Mouse (Mus musculus) hindbrain, postnatal 0 days (tissue): ENCODE measurements at regions not wholly inside any gene's neighbourhood (a gene's known extent, or its start where the extent isn't known, plus 50 kb on each side); places are given as distances from the start of the nearest gene placed in this dataset.

Experiments used
- ATAC-seq: fragments of 200-750 bp; cut with Nextera tagmentation; 2 replicates; pipeline ENCODE4 v1.8.0; 2017; ENCODE audit warnings: mild to moderate bottlenecking, moderate TSS enrichment, moderate library complexity
- DNase-seq: peaks from one replicate; pipeline ENCODE4 v3.0.0-alpha.2; 2015; ENCODE audit warnings: low spot score
- H3K27ac ChIP-seq: fragments of 300-500 bp; sonication (generic); 2 replicates; pipeline ENCODE4 v1.5.1; 2014; ENCODE audit warnings: mild to moderate bottlenecking
- H3K27me3 ChIP-seq: fragments of 300-500 bp; sonication (generic); 2 replicates; pipeline ENCODE4 v1.6.1; 2014; ENCODE audit warnings: low read length, mixed read lengths; ENCODE audit not compliant: insufficient read depth
- H3K36me3 ChIP-seq: fragments of 300-500 bp; sonication (generic); 2 replicates; pipeline ENCODE4 v1.6.1; 2014; ENCODE audit warnings: low read length, mixed read lengths; ENCODE audit not compliant: insufficient read depth
- H3K4me1 ChIP-seq: fragments of 300-500 bp; sonication (generic); 2 replicates; pipeline ENCODE4 v1.6.1; 2014; ENCODE audit warnings: antibody characterized with exemption, low read length, mixed read lengths; ENCODE audit not compliant: insufficient read depth
- H3K4me2 ChIP-seq: fragments of 300-500 bp; sonication (generic); 2 replicates; pipeline ENCODE4 v1.6.1; 2014; ENCODE audit warnings: low read depth, mild to moderate bottlenecking, low read length, moderate library complexity, mixed read lengths
- H3K4me3 ChIP-seq: fragments of 300-500 bp; sonication (generic); 2 replicates; pipeline ENCODE4 v1.5.1; 2014; ENCODE audit warnings: low read length
- H3K9ac ChIP-seq: fragments of 300-500 bp; sonication (generic); replicated peaks from 2 replicates; pipeline ENCODE4 v1.6.1; 2014; ENCODE audit warnings: mild to moderate bottlenecking, low read length, moderate library complexity, mixed read lengths
- H3K9me3 ChIP-seq: fragments of 300-500 bp; sonication (generic); 2 replicates; pipeline ENCODE4 v1.6.1; 2016; ENCODE audit warnings: low read length, mixed read lengths
- CTCF ChIP-seq: IDR thresholded peaks from 2 replicates; pipeline ENCODE4 v1.5.1; 2016; ENCODE audit warnings: antibody characterized with exemption, control low read depth, low read depth
- WGBS: fragments of 180-500 bp; shearing (Covaris S2); extraction: QIAGEN DNeasy Blood & Tissue Kit; methylation state at CpG from one replicate; pipeline ENCODE4 v1.1.7; 2014; 5-methylcytosine and 5-hydroxymethylcytosine counted together

- Histone ChIP-seq H3K36me3 (no peaks in the 10 kb centered on the region), H3K4me3 (no peak overlapping the region), H3K27me3 (no peaks in the 10 kb centered on the region), H3K27ac (no peak overlapping the region), H3K4me1 (no peaks in the 10 kb centered on the region), H3K9me3 (no peaks in the 10 kb centered on the region), H3K4me2 (no peak overlapping the region), H3K9ac (no peak overlapping the region)
- 92% methylated on average over 3 of the region's 3 CpGs for WGBS
- ATAC-seq (no peak), DNase-seq (no peak)
- TF ChIP-seq CTCF = no peak
These were observed 204.6 kb upstream of the Klf3 start for GRCm38 (mm10) chr5:64598606-64599005.

GRCm38 (mm10) chr5:64599015-64599414 is 204.2 kb upstream of the Klf3 start:
- Histone ChIP-seq H3K27ac (no peak overlapping the region), H3K9me3 (no peaks in the 10 kb centered on the region), H3K27me3 (no peaks in the 10 kb centered on the region), H3K4me3 (no peak overlapping the region), H3K4me1 (no peaks in the 10 kb centered on the region), H3K4me2 (no peak overlapping the region), H3K9ac (no peak overlapping the region), H3K36me3 (no peaks in the 10 kb centered on the region)
- 56% methylated on average over 3 of the region's 3 CpGs for WGBS
- ATAC-seq (no peak), DNase-seq (no peak)
- TF ChIP-seq CTCF = no peak

- H3K4me1 ChIP-seq = no peaks in the 10 kb centered on the region
- DNase-seq (peak; percentile 63), ATAC-seq (peak; percentile 74)
- H3K9ac ChIP-seq = 0 out of 2 replicates have a peak overlapping the region, but pooled peaks have one; percentile 9
- TF ChIP-seq CTCF = no peak
- H3K4me2 ChIP-seq = peak overlapping the region; percentile 33
- no peaks in the 10 kb centered on the region for H3K27me3 ChIP-seq
- peak overlapping the region; percentile 69 for H3K27ac ChIP-seq
- 42% methylated on average over 13 of the region's 13 CpGs for WGBS
- no peaks in the 10 kb centered on the region for H3K36me3 ChIP-seq
- no peaks in the 10 kb centered on the region for H3K9me3 ChIP-seq
- no peak overlapping the region for H3K4me3 ChIP-seq
These were observed 203.3 kb upstream of the Klf3 start for GRCm38 (mm10) chr5:64599865-64600288.

- H3K9me3 ChIP-seq = no peaks in the 10 kb centered on the region
- ATAC-seq (peak; percentile 38; the same call in 1 of the 2 replicates), DNase-seq (no peak)
- peak overlapping the region; percentile 33; the same call in 1 of the 2 replicates for H3K4me2 ChIP-seq
- no peaks in the 10 kb centered on the region for H3K4me1 ChIP-seq
- no peak overlapping the region for H3K9ac ChIP-seq
- WGBS = 66% methylated on average over 7 of the region's 7 CpGs
- TF ChIP-seq CTCF = no peak
- no peaks in the 10 kb centered on the region for H3K27me3 ChIP-seq
- no peaks in the 10 kb centered on the region for H3K36me3 ChIP-seq
- H3K4me3 ChIP-seq = no peak overlapping the region
- H3K27ac ChIP-seq = no peak overlapping the region
These were observed 202.8 kb upstream of the Klf3 start for GRCm38 (mm10) chr5:64600392-64600791.

- ATAC-seq = no peak
- WGBS = 75% methylated on average over 2 of the region's 2 CpGs
These were observed 202.4 kb upstream of the Klf3 start for GRCm38 (mm10) chr5:64600811-64601210.

GRCm38 (mm10) chr5:64601285-64601684 is 201.9 kb upstream of the Klf3 start:
- H3K9ac ChIP-seq = no peak overlapping the region
- no peak overlapping the region for H3K4me2 ChIP-seq
- DNase-seq = no peak
- H3K27ac ChIP-seq = no peak overlapping the region
- no peaks in the 10 kb centered on the region for H3K36me3 ChIP-seq
- ATAC-seq = no peak
- TF ChIP-seq CTCF = no peak
- H3K27me3 ChIP-seq = no peaks in the 10 kb centered on the region
- H3K9me3 ChIP-seq = no peaks in the 10 kb centered on the region
- no peaks in the 10 kb centered on the region for H3K4me1 ChIP-seq
- no peak overlapping the region for H3K4me3 ChIP-seq
- 81% methylated on average over 8 of the region's 8 CpGs for WGBS

More at GRCm38 (mm10) chr5:64600811-64601210, 202.4 kb upstream of the Klf3 start:
- Histone ChIP-seq H3K9me3 (no peaks in the 10 kb centered on the region), H3K36me3 (no peaks in the 10 kb centered on the region), H3K9ac (no peak overlapping the region), H3K4me1 (no peaks in the 10 kb centered on the region), H3K27ac (no peak overlapping the region), H3K27me3 (no peaks in the 10 kb centered on the region), H3K4me2 (no peak overlapping the region), H3K4me3 (no peak overlapping the region)
- TF ChIP-seq CTCF = no peak
- DNase-seq = no peak

GRCm38 (mm10) chr5:64601832-64602231 is 201.4 kb upstream of the Klf3 start:
- H3K4me1 ChIP-seq = no peaks in the 10 kb centered on the region
- H3K4me3 ChIP-seq = no peak overlapping the region
- no peak overlapping the region for H3K4me2 ChIP-seq
- no peak overlapping the region for H3K9ac ChIP-seq
- ATAC-seq (no peak), DNase-seq (no peak)
- no peaks in the 10 kb centered on the region for H3K27me3 ChIP-seq
- no peaks in the 10 kb centered on the region for H3K9me3 ChIP-seq
- H3K27ac ChIP-seq = no peak overlapping the region
- TF ChIP-seq CTCF = no peak
- WGBS = 87% methylated on average over 5 of the region's 5 CpGs
- no peaks in the 10 kb centered on the region for H3K36me3 ChIP-seq
